Mouse (Mus musculus) bone marrow macrophage, adult 2 months (primary cell): Measurements from ENCODE around the gene Shc4.

Experiments
- CTCF ChIP-seq: IDR thresholded peaks from 2 replicates; pipeline ENCODE4 v1.5.1; 2012; ENCODE audit warnings: low read depth, mild to moderate bottlenecking, low read length, moderate library complexity
- POLR2A ChIP-seq: IDR thresholded peaks from 2 replicates; pipeline ENCODE4 v1.6.1; 2012; ENCODE audit warnings: mild to moderate bottlenecking, low read depth, low read length, borderline replicate concordance

GRCm38 (mm10) chr2:125660537-125661130 lies 63.3 kb downstream of the Shc4 start:
- no peak for TF ChIP-seq CTCF
- no peak for TF ChIP-seq POLR2A
